Mouse (Mus musculus) olfactory bulb, adult 2 months (tissue): Measurements from ENCODE around the gene Mical1.

Experiments used
- CTCF ChIP-seq: fragments of 200-500 bp; IDR thresholded peaks from 2 replicates; pipeline ENCODE4 v1.5.1; 2012; ENCODE audit warnings: low read depth, mild to moderate bottlenecking, low read length, moderate library complexity; ENCODE audit not compliant: insufficient read depth
- POLR2A ChIP-seq: fragments of 200-500 bp; IDR thresholded peaks from 2 replicates; pipeline ENCODE4 v1.6.1; 2012; ENCODE audit warnings: mild to moderate bottlenecking, low read depth, low read length, moderate library complexity; ENCODE audit not compliant: insufficient read depth

GRCm38 (mm10) chr10:41426368-41426767 is 49.7 kb upstream of the Mical1 start:
- TF ChIP-seq CTCF = no peak
- TF ChIP-seq POLR2A = no peak
